Mouse (Mus musculus): ENCODE data around the gene Ubl4b.

Gene Ubl4b

DNA sequence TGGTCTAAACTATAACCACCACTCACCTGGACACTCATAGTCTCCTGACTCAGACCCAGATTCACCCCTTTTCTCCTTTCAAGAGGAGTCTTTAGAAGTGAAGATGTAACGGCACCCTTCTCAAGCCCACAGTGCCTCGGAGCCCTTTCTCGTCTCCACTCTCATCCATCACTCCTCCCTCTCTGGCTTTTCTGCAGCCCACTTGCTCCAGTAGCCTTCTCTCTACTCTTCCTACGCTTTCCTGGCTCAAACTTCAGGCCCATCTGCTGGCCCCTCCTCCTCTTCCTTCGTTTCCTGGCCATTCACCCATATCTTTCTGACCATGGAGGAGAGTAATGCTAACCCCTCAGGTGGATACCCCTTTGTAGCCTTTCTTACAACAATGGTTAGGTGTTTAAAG lies 33.9 kb downstream of the Ubl4b start:
- DNase-seq (ENCODE audit: low read depth), result no peak

DNA sequence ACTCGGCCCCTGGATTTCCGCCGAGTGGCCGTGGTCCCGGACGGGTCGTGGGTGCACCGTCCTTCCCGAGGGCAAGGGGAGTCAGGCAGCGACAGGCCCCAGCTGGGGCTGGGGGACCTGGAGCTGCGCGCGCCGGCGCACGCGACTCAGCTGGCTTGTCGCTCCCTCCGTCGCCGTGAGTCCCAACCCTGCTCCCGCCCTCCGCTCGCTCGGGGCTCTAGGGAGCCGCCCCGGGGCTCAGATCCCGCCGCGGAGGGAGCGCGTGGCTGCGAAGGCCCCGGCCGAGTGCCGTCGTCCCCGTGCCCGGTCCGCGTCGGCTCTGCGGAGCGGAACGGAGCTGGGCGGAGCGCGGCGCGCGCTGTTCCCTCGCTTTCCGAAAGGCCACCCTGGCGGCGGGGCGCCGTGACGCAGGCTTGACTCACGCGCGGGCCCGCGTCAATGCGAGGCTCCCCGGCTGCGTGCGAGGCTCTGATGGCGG lies 37.2 kb downstream of the Ubl4b start, which contains the start of gene Slc6a17:
Slc6a17 (minus strand) TSS at position 388 of the 478 bp plus-strand sequence.
- DNase-seq (ENCODE audit: low read depth), result peak; percentile 3

DNA sequence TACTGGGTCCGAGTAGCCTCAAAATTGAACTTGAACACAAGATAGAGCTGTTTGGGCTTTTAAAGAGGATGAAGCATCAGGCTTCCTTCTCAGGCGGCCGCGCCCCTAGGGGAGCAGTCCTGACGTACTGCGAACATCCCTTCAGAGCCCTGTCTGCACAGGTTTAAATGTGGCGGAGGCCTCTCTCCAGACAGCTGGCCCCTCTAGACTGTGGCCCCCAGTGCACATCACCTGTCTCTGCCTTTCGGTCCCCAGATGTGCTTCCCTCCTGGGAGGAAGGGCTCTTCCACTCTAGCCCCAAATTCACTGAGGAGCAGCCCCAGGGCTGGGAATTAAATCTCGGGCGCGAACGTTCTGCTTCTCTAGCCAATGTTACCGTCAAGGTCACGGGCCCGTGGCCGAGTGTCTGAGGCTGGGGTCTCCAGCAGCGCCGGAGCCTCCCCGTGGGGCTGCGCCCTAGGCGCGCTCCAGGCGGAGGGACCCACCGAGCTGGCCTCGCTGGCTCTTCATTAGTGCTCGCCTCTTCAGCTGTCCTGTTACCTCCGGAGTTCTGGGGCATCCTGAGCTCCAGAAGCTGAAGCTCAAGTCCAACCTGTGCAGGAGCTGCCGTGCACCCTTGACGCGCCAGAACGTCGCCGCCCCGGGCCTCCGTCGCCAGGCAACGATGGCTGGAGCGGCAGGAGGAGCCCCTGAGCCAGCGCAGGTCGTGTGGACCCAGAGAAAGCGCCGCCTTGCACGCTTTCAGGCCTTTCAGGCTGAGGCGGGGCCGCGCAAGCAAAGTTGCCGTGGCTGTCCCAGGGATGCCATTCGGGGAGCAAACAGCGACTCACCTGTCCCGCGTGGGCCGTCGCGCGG lies 37.9 kb downstream of the Ubl4b start:
- DNase-seq (ENCODE audit: low read depth), result peak; percentile 3

DNA sequence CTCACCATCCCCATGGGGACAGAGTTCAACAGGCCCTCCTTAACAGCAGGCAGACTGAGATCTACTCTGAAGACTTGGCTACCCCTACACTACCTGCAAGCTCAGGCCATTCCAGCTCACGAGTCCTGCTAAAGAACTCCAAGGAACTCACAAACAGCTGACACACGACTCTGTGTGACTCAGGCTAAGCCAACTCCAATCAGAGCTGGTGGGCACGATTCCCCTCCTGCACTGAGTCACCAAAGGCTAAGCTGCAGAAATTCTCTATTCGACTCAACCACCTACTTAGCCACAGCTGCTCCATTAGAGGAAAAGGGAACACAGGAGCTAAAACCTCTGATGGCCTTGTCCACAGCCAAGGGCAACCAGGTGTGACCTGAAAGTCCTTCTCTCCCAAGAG lies 38.9 kb downstream of the Ubl4b start:
- no peak for DNase-seq (ENCODE audit: low read depth)

DNA sequence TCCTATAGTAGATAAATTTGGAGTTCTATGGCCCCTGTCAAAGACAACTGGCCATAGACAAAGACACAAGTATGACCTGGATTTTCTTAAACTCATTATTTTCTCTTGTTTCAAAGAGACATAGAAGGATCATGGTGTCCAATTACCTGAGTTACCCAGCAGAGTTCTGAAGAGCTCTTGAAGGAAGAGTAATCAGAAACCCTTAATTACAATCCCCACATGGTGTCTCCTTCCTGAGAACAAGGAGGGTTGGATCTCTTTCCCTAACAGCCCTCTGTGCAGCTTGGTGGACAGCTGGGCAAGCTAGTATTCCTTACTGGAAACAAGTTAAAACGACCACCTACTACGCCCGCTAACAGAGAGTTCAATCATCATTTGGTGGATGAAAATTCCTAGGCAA lies 43.5 kb downstream of the Ubl4b start:
- DNase-seq (ENCODE audit: low read depth), result no peak

DNA sequence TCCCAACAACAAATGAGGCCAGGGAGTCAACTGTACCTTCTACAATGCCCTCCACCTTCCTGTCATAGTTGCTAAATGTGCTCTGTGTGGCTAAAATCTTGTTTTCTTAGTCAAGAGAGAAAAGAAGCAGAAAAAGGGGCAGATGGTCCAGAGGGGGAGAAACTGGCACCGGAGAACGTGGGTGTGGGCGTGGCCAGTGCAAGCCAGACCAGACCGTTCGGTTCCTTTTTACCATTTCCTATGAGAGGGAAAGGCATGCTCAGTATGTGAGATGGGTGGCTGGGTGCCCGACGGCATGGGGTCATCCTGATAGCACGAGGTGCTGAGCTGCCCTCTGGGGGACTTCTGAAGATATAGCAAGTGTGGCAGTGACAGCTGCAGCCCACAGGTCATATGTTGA lies 46.2 kb downstream of the Ubl4b start:
- DNase-seq (ENCODE audit: low read depth), result no peak

DNA sequence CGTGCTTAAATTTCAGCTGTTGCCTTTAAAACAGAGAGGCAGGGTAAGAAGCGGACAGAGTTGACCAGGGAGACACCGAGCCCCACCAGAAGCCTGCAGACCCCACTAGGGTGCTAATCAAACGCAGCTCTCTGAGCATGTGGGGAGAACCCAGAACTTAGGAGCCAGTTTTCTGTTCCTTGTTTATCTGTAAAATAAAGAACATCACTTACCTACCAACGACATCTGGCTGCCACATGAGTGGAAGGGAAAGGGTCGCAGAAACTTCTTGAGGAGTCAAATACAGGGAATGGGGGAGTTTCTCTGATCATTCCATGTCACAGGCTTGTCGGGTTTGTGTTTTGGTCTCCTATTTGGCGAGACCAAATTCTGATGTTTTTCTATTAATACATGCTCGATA lies 46.9 kb downstream of the Ubl4b start:
- DNase-seq (ENCODE audit: low read depth), result no peak

- no peak for DNase-seq (ENCODE audit: low read depth)
Observed at GRCm38 (mm10) chr3:107506531-107506930, 48.3 kb downstream of the Ubl4b start.

DNA sequence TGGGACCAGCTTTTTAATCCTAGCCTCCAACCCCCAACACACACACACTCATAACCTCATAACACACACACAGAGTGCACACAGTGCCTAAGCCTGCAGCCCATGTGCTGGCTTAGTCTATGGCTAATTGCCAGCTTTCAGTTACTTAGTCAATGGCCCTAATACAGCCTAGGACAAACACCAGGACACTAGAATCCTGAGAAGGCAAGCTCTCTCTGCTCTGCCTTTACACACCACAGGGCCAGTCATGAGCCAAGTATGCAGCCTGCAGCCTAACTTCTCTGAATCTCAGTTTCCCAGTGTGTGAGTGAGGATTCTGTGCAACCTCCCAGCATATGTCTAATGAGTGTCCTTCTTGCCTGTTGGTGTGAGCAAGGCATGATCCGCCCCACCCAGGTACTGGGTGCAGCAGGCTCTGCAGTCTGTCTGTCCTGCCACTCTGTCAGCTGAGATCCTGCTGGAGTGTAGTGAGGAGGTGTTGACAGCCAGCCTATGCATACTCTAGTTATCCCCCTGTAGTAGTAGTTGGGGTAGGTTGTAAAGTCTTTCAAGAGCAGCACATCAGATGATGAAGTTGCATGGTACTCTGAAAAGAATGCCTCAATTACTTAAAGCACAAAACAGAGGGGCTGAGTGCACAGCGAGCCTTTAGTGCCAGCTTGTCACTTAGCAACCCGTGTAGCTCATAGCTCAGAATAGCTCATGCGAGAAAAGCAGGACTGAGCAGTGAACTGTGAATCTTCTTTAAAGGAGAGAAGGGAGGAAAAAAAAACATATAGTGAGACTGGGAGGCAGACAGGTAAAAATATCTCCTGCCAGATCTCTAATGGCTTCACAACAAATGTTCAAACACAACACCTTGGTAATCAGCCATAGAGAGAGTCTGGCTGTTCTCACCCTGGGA lies 49.2 kb downstream of the Ubl4b start:
- no peak for DNase-seq (ENCODE audit: low read depth)

GRCm38 (mm10) chr3:107504542-107504941 lies 50.3 kb downstream of the Ubl4b start:
- no peak for DNase-seq (ENCODE audit: low read depth)

GRCm38 (mm10) chr3:107503716-107504115 lies 51.2 kb downstream of the Ubl4b start:
- no peak for DNase-seq (ENCODE audit: low read depth)
